Mouse (Mus musculus): ENCODE data around the gene Gm10471. TPM values are rescaled to one million over a fixed set of nuclear protein-coding genes. Genes with fewer than 3 reads are reported as not detected.
"Not testable (repeated sequence)": the region's sequence is repeated elsewhere in the genome, so short reads cannot be mapped to it uniquely, and the experiment has no call there.

The Gm10471 gene
- total RNA-seq (2017): not detected in 2 replicates

DNA sequence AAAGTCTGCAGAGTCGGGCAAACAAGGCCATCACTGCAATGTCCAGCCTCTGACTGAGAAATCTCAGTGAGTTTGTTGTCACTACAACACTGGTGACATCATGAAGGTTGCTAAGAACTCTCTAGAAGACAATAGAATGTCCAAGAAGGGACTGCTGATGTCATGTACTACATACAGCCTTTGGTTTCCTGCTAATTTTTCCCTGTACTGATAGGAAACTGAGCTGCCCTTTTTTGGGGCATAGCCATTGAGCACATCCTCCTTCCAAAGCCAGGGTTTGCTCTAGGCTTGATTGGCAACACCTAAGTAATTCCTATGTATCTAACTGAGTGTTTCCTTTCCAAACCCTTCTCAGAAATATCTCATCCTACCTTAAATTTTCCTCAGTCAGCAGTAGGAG, at the start of gene Gm10471:
TSS of gene Gm10471 (minus strand) at position 101 of the 400 bp plus-strand sequence.
- not testable (repeated sequence) for ATAC-seq (replicated peaks; ENCODE audit: low read depth, poor library complexity, severe bottlenecking)

DNA sequence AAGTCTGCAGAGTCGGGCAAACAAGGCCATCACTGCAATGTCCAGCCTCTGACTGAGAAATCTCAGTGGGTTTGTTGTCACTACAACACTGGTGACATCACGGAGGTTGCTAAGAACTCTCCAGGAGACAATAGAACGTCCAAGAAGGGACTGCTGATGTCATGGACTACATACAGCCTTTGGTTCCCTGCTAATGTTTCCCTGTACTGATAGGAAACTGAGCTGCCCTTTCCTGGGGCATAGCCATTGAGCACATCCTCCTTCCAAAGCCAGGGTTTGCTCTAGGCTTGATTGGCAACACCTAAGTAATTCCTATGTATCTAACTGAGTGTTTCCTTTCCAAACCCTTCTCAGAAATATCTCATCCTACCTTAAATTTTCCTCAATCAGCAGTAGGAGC, 32.2 kb upstream of the Gm10471 start, which contains the start of gene Gm10220:
TSS of gene Gm10220 (minus strand) at position 101 of the 400 bp plus-strand sequence.
- ATAC-seq (replicated peaks; ENCODE audit: low read depth, poor library complexity, severe bottlenecking): not testable (repeated sequence)

DNA sequence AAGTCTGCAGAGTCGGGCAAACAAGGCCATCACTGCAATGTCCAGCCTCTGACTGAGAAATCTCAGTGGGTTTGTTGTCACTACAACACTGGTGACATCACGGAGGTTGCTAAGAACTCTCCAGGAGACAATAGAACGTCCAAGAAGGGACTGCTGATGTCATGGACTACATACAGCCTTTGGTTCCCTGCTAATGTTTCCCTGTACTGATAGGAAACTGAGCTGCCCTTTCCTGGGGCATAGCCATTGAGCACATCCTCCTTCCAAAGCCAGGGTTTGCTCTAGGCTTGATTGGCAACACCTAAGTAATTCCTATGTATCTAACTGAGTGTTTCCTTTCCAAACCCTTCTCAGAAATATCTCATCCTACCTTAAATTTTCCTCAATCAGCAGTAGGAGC, 16.2 kb upstream of the Gm10471 start, which contains the start of gene 5031410I06Rik:
TSS of gene 5031410I06Rik (minus strand) at position 101 of the 400 bp plus-strand sequence.
- ATAC-seq (replicated peaks; ENCODE audit: low read depth, poor library complexity, severe bottlenecking): not testable (repeated sequence)

DNA sequence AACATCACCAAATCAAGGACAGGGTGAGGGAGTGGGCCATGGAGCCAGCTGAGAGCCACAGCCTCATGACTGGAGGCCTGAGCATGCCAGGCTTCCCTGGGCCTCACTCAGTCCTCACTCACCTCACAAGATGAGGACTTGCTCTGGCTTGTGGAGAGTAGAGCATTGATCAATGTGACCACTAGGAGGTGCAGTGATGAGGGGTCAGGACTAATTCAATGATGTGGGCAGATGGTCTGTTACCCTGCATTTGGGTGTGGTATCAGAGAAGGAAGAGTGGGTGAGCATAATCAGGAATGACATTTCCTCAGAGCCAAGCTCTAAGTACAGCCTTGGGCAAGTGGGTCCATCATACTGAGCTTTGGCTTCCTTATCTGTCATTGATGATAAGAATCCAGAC, 10.1 kb downstream of the Gm10471 start:
- not testable (repeated sequence) for ATAC-seq (replicated peaks; ENCODE audit: low read depth, poor library complexity, severe bottlenecking)

DNA sequence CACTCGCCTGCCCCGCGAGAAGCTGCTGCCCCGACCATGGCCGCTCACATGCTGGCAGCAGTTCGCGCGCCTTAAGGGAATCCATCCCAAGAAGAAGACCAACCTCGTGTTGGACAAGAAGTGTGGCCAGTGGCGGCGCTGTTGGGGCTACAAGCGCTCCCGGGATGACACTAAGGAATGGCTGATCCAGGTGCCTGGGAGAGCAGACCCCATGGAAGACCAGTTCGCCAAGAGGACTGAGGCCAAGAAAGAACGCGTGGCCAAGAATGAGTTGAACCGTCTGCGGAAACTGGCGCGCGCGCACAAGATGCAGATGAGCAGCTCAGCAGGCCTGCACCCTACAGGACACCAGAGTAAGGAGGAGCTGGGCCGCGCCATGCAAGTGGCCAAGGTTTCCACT, 18.4 kb downstream of the Gm10471 start:
- ATAC-seq (replicated peaks; ENCODE audit: low read depth, poor library complexity, severe bottlenecking): no peak

DNA sequence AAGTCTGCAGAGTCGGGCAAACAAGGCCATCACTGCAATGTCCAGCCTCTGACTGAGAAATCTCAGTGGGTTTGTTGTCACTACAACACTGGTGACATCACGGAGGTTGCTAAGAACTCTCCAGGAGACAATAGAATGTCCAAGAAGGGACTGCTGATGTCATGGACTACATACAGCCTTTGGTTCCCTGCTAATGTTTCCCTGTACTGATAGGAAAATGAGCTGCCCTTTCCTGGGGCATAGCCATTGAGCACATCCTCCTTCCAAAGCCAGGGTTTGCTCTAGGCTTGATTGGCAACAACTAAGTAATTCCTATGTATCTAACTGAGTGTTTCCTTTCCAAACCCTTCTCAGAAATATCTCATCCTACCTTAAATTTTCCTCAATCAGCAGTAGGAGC, 30.6 kb downstream of the Gm10471 start, which contains the start of gene Gm7347:
TSS of gene Gm7347 (minus strand) at position 101 of the 400 bp plus-strand sequence.
- ATAC-seq (replicated peaks; ENCODE audit: low read depth, poor library complexity, severe bottlenecking): not testable (repeated sequence)

DNA sequence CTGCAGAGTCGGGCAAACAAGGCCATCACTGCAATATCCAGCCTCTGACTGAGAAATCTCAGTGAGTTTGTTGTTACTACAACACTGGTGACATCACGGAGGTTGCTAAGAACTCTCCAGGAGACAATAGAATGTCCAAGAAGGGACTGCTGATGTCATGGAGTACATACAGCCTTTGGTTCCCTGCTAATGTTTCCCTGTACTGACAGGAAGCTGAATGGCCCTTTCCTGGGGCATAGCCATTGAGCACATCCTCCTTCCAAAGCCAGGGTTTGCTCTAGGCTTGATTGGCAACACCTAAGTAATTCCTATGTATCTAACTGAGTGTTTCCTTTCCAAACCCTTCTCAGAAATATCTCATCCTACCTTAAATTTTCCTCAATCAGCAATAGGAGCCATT, 49.6 kb downstream of the Gm10471 start, which contains the start of gene Speer4a:
TSS of gene Speer4a (minus strand) at position 101 of the 400 bp plus-strand sequence.
- ATAC-seq (replicated peaks; ENCODE audit: low read depth, poor library complexity, severe bottlenecking): not testable (repeated sequence)

Other genes starting within 250 kb of the Gm10471 start
- gene Gm21663, start 146.9 kb downstream of the Gm10471 start, total RNA-seq (2017): not detected in 2 replicates
- not detected in 2 replicates for gene Gm21671, start 134.9 kb downstream of the Gm10471 start, total RNA-seq (2017)
- not detected in 2 replicates for gene Gm21680, start 116.6 kb downstream of the Gm10471 start, total RNA-seq (2017)
- gene Gm21698, start 100.6 kb downstream of the Gm10471 start, total RNA-seq (2017): not detected in 2 replicates
- gene Gm1979, start 84.5 kb downstream of the Gm10471 start, total RNA-seq (2017): not detected in 2 replicates
- not detected in 2 replicates for gene Gm5862, start 66.4 kb downstream of the Gm10471 start, total RNA-seq (2017)
- gene Speer4a, start 49.7 kb downstream of the Gm10471 start, total RNA-seq (2017): not detected in 2 replicates
- not detected in 2 replicates for gene Gm7347, start 30.7 kb downstream of the Gm10471 start, total RNA-seq (2017)
- gene 5031410I06Rik, start 16.1 kb upstream of the Gm10471 start, total RNA-seq (2017): not detected in 2 replicates
- gene Gm10220, start 32.1 kb upstream of the Gm10471 start, total RNA-seq (2017): not detected in 2 replicates
- gene Gm7361, start 168.4 kb upstream of the Gm10471 start, total RNA-seq (2017): not detected in 2 replicates

Data from common myeloid progenitor, adult 5-6 weeks (primary cell).